Mouse (Mus musculus) embryonic fibroblast, embryonic 13.5 days (primary cell): ENCODE results near the gene Bnip2.

Experiments
- CTCF ChIP-seq: IDR thresholded peaks from 2 replicates; pipeline ENCODE4 v1.5.1; 2011; ENCODE audit warnings: mild to moderate bottlenecking, control low read depth, low read length, moderate library complexity, borderline replicate concordance; ENCODE audit not compliant: insufficient read depth
- POLR2A ChIP-seq: IDR thresholded peaks from 2 replicates; pipeline ENCODE4 v1.6.1; 2011; ENCODE audit warnings: low read depth, mild to moderate bottlenecking, control low read depth, low read length, moderate library complexity

GRCm38 (mm10) chr9:69986063-69986462 lies 3.2 kb upstream of the Bnip2 start:
- TF ChIP-seq POLR2A (no peak), CTCF (no peak)
